Mouse (Mus musculus): ENCODE results near the gene Rag2.

Gene Rag2

GRCm38 (mm10) chr2:101624526-101624925, at the start of gene Rag2:
Gene Rag2, plus strand, starts transcription at chr2:101624718.
- DNase-seq: no peak

GRCm38 (mm10) chr2:101577243-101577642, 47.3 kb upstream of the Rag2 start:
- DNase-seq: peak in 1 of 2 experiments; percentile 8

- DNase-seq: no peak
Measured at GRCm38 (mm10) chr2:101580027-101580426, 44.5 kb upstream of the Rag2 start.

- no peak for DNase-seq
Measured at GRCm38 (mm10) chr2:101580428-101580827, 44.1 kb upstream of the Rag2 start.

GRCm38 (mm10) chr2:101580977-101581376, 43.5 kb upstream of the Rag2 start:
- DNase-seq: no peak

- no peak for DNase-seq
Measured at GRCm38 (mm10) chr2:101581418-101581817, 43.1 kb upstream of the Rag2 start.

GRCm38 (mm10) chr2:101591356-101591755, 33.2 kb upstream of the Rag2 start:
- no peak for DNase-seq

DNA sequence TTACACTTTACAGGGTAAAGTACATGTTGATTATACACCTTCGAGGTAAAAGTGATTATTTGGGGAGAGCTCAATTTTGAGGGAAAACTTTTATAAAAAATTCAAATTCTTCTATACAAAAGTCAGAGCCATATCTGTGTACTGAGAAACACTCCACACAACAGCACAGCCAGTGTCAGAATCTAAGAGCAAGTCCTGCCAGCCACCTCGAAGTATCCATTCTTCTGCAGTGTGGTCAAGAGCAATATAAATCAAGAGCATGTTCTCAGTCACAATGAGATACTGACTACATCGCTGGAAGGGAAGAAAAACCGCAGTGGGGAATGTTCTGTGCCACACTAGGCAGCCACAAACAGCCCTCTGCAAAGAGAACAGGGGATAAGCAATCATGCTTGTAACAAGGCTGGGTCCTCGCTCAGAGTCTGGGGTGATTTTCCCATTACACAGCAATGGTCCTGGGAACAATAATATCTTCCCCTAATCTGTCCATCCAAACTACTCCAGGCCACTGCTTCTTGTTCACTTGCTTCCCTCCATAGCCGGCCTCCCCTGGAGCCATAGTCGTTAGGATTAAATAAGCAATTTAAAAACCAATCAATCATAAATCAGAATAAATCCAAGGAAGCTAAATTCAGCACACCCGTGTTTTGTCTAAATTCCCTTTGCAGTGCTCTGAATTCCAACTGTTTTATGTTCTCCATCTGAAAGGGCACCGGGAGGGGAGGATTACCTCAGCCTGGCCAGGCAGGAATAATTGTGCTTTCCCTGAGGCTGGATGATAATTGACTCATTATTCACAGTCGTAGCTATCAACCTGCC, 32.3 kb upstream of the Rag2 start:
- no peak for DNase-seq

DNA sequence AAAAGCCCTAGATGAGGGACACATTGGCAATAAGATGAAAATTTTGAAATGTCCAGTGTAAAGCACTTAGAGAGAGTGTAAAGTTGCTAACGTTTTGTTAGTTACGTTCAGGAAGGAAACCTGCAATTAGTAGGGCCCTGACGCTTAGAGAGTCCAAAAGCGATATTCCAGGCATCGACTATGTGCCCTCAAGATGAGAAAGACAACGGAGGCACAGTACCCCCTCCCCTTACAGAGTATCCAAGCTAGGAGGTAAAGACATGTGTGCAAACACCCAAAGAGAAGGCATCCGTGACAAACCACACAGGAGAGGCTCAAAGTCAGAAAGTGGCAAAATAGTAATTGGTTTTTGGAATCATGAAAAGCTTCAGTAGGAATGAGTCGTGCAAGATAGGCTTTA, 31.6 kb upstream of the Rag2 start:
- no peak for DNase-seq

DNA sequence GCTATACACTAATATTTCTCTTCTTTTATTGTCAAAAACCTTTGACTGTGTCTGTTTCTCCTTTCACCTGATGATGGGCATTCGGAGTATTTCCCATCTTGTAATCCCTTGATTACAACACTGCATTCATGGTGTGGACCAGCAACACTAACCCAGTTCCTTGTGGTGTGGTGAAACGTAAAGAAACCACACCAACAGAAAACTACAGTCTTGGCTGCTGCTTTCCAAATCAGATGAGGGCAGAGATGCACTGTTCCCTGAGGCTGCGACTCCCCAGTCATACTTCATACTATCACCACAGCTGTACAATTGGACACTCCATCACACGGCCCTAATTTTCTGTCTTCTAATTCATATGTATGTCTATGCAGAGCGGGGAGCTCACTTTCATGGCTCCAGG, 29.8 kb upstream of the Rag2 start:
- no peak for DNase-seq

- no peak for DNase-seq
Measured at GRCm38 (mm10) chr2:101597186-101597585, 27.3 kb upstream of the Rag2 start.

DNA sequence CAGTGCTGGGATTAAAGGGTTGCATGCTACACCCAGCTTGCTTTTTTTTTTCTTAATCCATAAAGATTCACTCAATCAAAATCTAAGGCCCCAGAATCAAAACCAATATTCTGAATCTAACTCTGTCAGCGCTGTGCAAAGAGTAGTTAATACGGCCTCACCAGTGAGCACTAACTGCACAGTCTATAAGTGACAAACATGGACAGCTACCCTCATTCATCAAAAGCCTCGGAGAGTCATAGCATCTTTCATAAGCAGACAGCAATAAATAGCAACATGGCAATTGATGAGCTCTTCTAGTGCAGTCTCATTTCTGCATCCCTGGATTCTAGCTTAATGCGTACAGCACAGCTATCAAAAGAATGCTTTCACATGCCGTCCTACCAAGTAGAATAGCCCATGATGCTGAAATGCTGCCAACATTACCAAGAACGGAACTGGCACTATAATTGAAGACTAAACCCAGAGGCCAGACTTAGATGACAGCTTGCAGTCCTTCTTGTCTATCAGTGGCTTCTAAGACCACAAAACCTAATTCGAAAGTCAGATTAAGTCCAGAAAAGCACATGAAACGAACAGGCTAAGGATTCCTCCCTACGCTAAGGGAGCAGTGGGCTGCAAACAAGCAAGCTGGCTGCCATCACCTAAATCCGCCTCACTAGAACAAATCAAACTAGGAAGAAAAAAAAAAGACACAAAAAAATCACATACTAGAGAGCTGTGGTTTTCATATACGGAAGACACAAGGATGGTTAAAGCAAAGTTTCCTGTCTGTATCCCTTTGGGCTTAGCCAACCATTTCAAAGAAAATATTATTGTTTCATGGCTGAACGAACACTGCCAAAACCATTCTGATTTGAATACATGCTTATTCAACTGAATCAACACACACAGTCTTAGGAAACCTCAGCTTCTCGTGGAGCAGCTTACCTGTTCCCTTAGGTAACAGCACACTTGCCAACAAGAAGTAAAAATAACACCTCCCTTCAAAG, 26.0 kb upstream of the Rag2 start:
- no peak for DNase-seq

GRCm38 (mm10) chr2:101600703-101601102, 23.8 kb upstream of the Rag2 start:
- no peak for DNase-seq

DNA sequence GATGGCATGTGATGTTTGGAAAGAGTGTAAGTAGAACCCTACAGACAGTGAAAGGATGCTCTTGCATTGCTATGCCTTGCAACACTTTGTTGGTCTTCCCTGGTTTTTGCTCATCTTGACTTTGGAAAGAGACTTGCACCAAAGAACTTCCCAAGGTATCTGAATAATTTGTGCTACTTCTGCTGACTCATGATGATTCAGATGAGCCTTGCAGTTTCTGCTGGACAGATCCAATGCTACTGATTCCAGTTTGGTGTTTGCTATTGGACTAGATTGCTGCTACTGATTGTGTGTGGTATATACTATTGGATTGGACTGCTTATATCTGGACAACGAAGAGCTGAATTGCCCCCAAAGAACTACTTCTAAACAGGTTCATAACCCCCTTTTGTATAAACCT, 21.4 kb upstream of the Rag2 start:
- DNase-seq: no peak

GRCm38 (mm10) chr2:101608232-101608894, 16.2 kb upstream of the Rag2 start:
- no peak for DNase-seq

DNA sequence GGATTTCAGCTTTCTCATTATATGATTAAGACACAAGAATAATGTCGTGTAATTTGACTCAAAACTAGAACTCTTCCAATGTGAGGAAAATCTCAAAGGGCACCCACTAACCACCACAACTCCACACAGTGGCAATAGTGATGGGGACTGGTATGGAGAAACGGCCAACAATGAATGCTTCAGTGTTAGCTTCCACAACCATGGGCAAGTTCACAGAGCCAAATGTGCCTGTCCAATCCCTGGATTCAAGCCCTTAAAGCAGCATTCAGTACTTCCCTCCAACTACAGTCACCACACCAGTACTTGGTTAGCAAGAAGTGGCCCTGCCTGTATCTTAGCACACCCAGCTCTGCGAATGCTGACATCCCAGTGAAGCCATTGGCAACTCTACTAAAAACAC, 13.7 kb upstream of the Rag2 start:
- DNase-seq: no peak

DNA sequence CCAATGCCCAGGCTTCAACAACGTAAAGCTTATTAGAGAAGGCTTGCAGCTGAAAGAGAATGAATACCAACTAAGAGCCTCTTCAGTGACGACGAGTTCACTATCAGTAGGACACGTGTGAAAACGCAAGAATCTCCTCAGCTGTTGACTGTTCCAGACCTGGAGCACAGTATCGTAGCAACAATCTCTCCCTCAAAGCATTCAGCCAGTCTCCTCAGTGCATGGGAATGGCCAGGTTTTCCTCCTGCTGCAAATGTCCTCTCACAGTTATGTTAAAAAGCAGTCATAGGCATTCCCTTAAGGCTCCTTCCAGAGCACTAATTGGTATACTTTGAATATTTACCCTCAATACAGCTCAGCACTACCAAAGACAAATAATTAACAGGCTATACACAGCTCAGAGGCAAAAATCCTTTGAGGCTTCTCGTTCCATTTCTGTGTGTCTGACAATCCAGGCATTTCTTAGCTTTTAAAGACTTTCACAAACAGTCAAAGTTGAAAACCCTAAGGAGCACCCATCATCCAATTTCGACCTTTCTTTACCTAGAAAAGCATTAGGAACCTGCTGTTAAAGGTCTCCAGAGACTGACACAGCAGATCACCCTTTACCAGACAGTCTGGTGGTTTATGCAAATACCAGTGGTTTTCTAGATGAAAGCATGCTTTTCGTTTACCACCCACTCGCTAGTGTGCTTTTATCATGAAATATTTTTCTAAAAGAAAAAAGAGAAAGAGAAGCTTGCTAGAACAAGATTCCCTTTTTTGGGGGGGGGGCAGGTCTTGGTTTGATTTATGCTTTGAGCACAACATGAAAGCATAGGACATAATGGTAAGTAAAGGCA, 8.8 kb upstream of the Rag2 start:
- DNase-seq: no peak

DNA sequence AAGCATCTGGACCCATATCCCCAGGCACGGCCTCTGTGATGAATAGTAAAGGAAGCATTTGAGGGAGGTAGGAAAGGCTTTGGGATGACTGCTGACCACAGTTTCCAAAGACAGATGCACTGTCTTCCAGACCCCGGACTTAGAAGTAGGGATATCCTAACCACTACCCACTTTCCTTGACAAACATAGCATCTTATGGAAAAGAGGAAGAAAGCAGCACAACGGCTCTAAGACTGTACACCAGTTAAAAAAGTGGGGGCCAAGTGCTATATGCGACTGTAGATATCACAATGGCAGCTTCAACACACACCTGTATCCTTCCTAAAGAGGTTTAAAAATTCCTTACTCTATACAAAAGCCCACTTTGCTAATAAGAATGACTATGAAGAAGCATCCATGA, 6.1 kb upstream of the Rag2 start:
- no peak for DNase-seq

DNA sequence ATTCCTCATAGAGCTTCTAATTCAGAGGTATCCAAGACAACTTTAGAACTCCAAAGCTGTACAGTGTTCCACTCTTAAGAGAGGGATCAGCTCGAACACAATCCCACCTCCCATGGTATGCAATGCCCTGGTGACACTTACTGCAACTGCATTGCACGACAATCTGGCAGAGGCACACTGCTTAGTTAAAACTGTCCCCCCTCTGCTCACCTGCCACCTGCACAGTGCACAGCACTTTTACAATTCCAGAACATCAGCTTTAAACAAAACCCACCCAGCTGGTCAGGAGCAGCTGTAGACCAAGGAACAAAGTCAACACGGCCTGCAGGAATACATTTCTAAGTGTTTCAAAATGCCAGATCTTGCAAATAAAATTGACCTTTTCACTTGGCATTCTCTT, 3.6 kb upstream of the Rag2 start:
- DNase-seq: no peak

DNA sequence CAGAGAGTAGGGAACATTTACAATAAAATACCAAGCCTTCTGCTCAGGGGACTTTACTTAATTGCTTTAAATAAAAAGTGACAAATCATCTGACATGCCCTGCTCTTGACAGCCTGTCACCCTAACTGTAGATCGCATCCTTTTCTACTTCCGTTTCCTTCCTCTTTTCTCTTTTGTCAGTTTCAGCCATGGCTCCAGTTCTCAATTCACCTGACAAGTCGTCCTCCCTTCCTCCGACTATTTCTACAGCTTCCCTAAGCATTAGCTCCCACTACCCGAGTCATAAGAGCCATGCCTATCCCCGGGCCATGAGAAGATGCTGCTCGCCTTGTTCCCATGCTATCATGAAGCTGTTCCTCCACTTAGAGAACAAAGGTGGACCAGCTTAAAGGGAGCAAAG, 2.9 kb upstream of the Rag2 start:
- DNase-seq: no peak

- no peak for DNase-seq
Measured at GRCm38 (mm10) chr2:101623042-101623441, 1.5 kb upstream of the Rag2 start.

DNA sequence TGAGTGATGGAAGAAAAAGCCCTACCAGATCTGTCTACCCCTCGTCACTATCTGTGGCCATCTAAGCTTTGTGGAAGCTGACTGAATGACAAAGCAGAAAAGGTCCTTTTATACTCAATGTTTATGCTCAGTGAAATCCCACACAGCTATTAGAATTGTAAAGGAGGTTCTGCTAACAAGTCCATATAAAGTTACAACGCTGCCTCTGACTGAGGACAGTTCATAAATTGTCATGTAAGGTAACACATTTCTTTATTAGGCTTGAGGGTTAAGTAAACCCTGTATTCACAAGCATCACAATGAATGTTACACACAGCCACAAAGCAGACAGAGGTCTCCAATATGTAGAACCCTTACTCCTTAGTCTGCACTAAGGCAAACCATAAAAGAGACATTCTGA, 507 bp upstream of the Rag2 start:
- no peak for DNase-seq

All from lung, adult 18-20 months (tissue).